Mouse (Mus musculus) lung, adult 2 months (tissue): Measurements from ENCODE around the gene Cwc15. TPM values are rescaled to one million over a fixed set of nuclear protein-coding genes. Genes with fewer than 3 reads are reported as not detected.
A peak's percentile ranks its signal among the peaks of the same experiment; 100 is the strongest.

Experiments
- DNase-seq: peaks from one replicate; pipeline ENCODE4 v3.0.0; 2022
- H3K4me1 ChIP-seq: fragments of 200-500 bp; 2 replicates; pipeline ENCODE4 v1.6.1; 2011; ENCODE audit warnings: low read length; ENCODE audit not compliant: control insufficient read depth, insufficient read depth
- H3K4me3 ChIP-seq: fragments of 200-500 bp; replicated peaks from 2 replicates; pipeline ENCODE3; 2011; ENCODE audit warnings: low read depth, mild to moderate bottlenecking, control low read depth, low read length; ENCODE audit errors: extremely low read depth
- CTCF ChIP-seq: fragments of 200-500 bp; IDR thresholded peaks from 2 replicates; pipeline ENCODE4 v1.5.1; 2011; ENCODE audit warnings: mild to moderate bottlenecking, low read length, control low read depth; ENCODE audit not compliant: insufficient read depth
- POLR2A ChIP-seq: fragments of 200-500 bp; IDR thresholded peaks from 2 replicates; pipeline ENCODE4 v1.6.1; 2011; ENCODE audit warnings: low read depth, mild to moderate bottlenecking, control low read depth, low read length, borderline replicate concordance; ENCODE audit errors: extremely low read depth
- whole genome bisulfite sequencing: fragments of 180-500 bp; shearing (Covaris S2); methylation state at CpG from one replicate; pipeline ENCODE4 v1.1.7; 2018; 5-methylcytosine and 5-hydroxymethylcytosine counted together
- polyA plus RNA-seq: library from polyadenylated mRNA; depleted of rRNA; stranded (reverse); fragments of >200 nt; gene quantifications from 2 replicates; pipeline ENCODE4 v1.2.3, GENCODE M21; 2012

Gene Cwc15
- polyA plus RNA-seq, 1 experiment = 12.5 TPM

DNA sequence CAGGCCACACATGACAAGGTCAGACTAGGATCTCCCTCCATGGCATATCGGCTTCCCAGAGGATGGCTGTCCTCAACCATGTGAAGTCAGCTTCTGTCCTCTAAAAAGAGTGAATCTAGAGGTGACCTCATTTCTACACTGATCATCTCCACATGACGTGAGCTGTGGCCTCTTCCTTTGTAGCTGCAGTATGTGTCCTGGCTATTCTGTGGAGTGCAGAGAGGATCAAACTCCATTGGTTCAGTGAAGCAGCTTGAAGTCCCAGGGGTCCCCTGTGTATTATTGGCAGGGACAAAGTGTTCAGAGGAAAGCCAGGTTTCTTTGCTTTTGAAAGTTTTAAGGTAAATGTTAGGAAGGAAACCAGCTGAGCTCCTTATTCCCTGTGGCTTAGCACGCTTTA, 17.7 kb downstream of the Cwc15 start:
- DNase-seq = no peak
- no peak for TF ChIP-seq POLR2A
- TF ChIP-seq CTCF = no peak
- Histone ChIP-seq H3K4me3 (no peak overlapping the region), H3K4me1 (peaks cover 4% of the 10 kb centered on the region)
- 84% methylated on average over 3 of the region's 3 CpGs for WGBS

DNA sequence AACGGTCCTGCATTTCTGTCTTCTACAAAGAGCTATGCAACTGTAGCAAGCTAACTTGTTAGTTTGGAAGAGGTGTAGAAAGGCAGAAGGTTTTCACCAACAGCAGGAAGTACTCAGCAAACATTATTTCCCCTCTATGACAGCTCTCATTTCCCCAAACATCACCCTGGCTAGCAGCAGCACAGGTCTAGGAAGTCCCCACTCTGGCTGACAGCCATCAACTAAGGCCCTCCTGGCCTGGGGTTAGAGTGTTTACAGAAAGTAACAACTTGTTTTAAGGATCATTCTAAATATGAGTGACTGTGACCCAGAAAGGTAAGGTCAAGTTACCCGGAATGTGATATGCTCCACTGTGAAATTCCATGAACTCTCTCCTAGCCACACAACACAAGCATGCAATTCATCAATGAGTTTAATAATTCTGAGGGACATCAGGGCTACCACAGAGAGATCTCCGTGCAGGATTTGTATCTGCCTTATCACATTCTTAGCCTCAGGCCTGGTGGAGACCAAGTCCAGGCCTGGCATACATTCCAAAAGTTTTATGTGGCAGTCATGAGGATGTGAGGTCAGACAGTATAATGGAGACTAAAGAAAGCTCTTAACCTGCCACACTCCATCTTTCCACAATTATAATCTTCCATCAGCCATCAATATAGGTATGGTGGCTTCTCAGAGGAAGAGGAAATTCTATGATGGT, 20.7 kb downstream of the Cwc15 start:
- 26% methylated on average over 3 of the region's 3 CpGs for WGBS
- H3K4me3 ChIP-seq = no peak overlapping the region
- no peak for DNase-seq
- peaks cover 4% of the 10 kb centered on the region for H3K4me1 ChIP-seq
- TF ChIP-seq POLR2A (no peak), CTCF (no peak)

DNA sequence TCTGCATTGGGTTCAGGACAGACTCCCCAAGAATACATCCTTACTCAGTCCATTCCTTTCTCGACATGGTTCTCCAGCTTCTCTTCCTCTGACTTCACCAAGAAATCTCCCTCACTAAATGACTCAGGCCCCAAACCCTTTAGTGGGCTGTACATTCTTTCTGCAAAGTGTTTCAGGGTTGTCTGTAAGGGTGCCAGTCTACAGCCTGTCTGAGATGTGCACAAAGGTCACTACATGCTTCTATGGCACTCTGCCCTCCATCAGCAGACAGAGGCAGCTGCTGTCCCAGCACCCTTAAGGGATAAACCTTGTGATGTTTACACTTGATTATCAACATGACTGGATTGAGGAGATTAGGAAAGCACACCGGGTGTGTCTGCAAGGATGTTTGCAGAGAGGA, 21.3 kb downstream of the Cwc15 start:
- no peak for DNase-seq
- Histone ChIP-seq H3K4me1 (peaks cover 4% of the 10 kb centered on the region), H3K4me3 (no peak overlapping the region)
- 40% methylated on average over 2 of the region's 2 CpGs for WGBS
- TF ChIP-seq POLR2A (no peak), CTCF (no peak)

GRCm38 (mm10) chr9:14523408-14524043, 23.1 kb downstream of the Cwc15 start:
- peak; percentile 75 for DNase-seq
- H3K4me3 ChIP-seq = no peak overlapping the region
- TF ChIP-seq CTCF (peak; percentile 87), POLR2A (no peak)
- 2% methylated on average over 4 of the region's 4 CpGs for WGBS
- H3K4me1 ChIP-seq = peaks cover 4% of the 10 kb centered on the region

DNA sequence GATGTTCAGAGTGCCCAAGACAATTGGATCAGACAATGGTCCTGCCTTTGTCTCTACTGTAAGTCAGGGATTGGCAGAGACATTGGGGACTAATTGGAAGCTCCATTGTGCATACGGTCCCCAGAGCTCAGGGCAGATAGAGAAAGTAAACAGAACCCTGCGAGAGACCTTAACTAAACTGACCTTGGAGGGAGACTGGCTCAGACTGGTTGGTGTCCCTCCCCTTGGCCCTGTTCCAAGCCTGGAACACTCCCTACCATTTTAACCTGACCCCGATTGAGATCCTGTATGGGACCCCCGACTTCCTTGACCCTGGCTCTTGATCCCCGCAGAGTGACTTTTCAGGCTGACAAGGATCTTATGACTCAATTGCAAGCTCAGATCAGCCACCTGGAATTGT, 29.6 kb downstream of the Cwc15 start:
- TF ChIP-seq CTCF (no peak), POLR2A (no peak)
- H3K4me3 ChIP-seq = no peak overlapping the region
- WGBS = 45% methylated on average over 5 of the region's 5 CpGs
- no peaks in the 10 kb centered on the region for H3K4me1 ChIP-seq
- DNase-seq = no peak

DNA sequence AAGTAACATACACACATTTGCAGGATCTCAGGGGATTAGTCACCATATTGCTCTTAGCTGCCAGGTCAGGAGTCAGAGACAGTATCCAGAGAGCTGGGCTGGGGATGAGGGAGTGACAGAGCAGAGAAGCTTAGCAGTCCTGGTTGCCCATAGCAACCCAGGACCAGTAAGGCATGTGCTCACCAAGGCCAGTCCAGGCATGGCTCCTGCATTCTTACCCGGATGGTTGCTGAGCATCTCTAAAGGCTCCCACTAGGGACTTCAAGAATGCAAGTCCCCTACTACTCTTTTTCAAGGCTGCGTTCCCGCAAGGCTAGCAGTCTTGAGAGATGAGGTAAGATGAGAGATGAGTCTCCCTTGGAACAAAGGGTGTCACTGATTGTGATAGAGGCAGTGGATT, 31.9 kb downstream of the Cwc15 start:
- no peak for TF ChIP-seq CTCF
- TF ChIP-seq POLR2A = no peak
- H3K4me3 ChIP-seq = no peak overlapping the region
- WGBS = 62% methylated on average over 3 of the region's 3 CpGs
- no peak for DNase-seq
- no peaks in the 10 kb centered on the region for H3K4me1 ChIP-seq

GRCm38 (mm10) chr9:14533659-14534058, 33.2 kb downstream of the Cwc15 start:
- 90% methylated on average over 2 of the region's 2 CpGs for WGBS
- H3K4me3 ChIP-seq = no peak overlapping the region
- TF ChIP-seq POLR2A (no peak), CTCF (no peak)
- no peaks in the 10 kb centered on the region for H3K4me1 ChIP-seq
- no peak for DNase-seq

GRCm38 (mm10) chr9:14534833-14535456, 34.5 kb downstream of the Cwc15 start:
- no peak for DNase-seq
- Histone ChIP-seq H3K4me3 (no peak overlapping the region), H3K4me1 (no peaks in the 10 kb centered on the region)
- WGBS = 79% methylated on average over 9 of the region's 9 CpGs
- TF ChIP-seq POLR2A (no peak), CTCF (no peak)

DNA sequence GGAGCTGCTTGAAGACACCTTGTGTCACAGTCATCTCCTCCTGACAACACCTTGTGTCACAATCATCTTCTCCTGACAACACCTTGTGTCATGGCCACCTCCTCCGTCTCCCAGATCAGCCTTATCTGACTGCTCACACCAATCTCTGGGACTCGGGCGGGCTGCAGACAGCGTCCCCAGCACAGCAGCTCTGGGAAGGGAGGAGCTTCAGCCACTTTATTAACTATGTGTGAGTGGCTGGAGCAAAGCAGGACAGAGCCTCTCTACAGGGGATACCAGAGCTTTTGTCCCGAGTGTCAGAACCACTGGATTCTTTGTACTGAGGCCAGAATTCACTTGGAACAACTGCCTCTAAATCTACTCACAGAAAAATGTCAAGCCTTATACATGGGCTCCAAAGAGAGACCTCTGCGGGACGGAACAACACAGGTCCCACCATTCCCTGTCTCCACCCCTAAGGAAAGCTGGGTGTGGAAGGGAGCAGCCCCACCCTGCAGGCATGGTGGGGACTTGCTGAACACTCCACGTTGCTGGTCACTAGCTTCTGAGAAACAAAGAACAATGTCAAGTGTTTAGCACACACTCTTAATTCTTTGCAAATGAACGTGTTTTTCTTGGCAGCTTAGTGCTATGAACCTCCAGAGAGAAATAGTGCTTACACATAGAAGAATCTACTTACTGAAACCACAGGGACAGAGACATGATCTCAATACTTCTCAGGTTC, 43.8 kb downstream of the Cwc15 start:
- H3K4me1 ChIP-seq = peaks cover 9% of the 10 kb centered on the region; the same call in 1 of the 2 replicates
- peak overlapping the region; percentile 49 for H3K4me3 ChIP-seq
- no peak for TF ChIP-seq CTCF
- TF ChIP-seq POLR2A = peak; percentile 36; the same call in 1 of the 2 replicates
- WGBS = 48% methylated on average over 9 of the region's 9 CpGs
- DNase-seq = peak; percentile 43
